Mouse (Mus musculus) heart, postnatal 0 days (tissue): Measurements from ENCODE around the gene 1700030K09Rik.

Experiments
- CTCF ChIP-seq: IDR thresholded peaks from 2 replicates; pipeline ENCODE4 v1.5.1; 2016; ENCODE audit warnings: antibody characterized with exemption, control low read depth, low read depth
- EP300 ChIP-seq: IDR thresholded peaks from 2 replicates; pipeline ENCODE4 v1.6.1; 2016; ENCODE audit warnings: antibody characterized with exemption, low read depth

DNA sequence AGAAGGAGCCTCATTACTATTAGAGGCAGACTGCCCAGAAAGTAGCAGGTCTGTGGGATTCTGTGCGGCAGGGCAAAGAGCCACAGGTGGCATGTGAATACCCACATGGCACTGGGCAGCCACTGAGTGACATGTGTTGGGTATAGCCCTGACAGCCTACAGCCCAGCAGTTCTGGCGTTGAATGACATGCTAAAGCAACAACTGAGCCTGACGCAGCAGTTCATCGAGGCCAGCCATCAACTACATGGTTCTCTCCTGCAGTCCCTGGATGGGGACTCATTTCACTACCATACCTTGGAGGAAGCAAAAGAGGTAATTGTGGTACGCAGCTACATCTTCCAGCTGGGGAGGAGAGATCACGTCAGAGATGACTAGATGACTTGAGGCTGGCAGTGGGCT, 14.8 kb downstream of the 1700030K09Rik start:
- TF ChIP-seq CTCF = no peak
- no peak for TF ChIP-seq EP300
